Mouse (Mus musculus): ENCODE data around the gene Sntg2. TPM values are rescaled to one million over a fixed set of nuclear protein-coding genes. Genes with fewer than 3 reads are reported as not detected.

Gene Sntg2
- polyA plus RNA-seq, 1 experiment from 2014 or later: 28.3 TPM

GRCm38 (mm10) chr12:30254581-30254980 lies 118.6 kb downstream of the Sntg2 start:
- ATAC-seq: no peak
- 90% methylated on average over 10 of the region's 10 CpGs for WGBS
- H3K36me3 ChIP-seq (ENCODE audit: control insufficient read depth, insufficient read depth, low read length): no peaks in the 10 kb centered on the region
- H3K9ac ChIP-seq (ENCODE audit: low read depth, low read length): no peak overlapping the region
- H3K4me1 ChIP-seq (ENCODE audit: control insufficient read depth, insufficient read depth, low read length): no peaks in the 10 kb centered on the region
- H3K4me3 ChIP-seq (ENCODE audit: low read length): no peak overlapping the region
- no peak overlapping the region for H3K27ac ChIP-seq (ENCODE audit: low read length)
- no peaks in the 10 kb centered on the region for H3K9me3 ChIP-seq (ENCODE audit: control insufficient read depth, low read length)
- no peak overlapping the region for H3K4me2 ChIP-seq (ENCODE audit: low read depth, low read length)
- no peaks in the 10 kb centered on the region for H3K27me3 ChIP-seq (replicated peaks; ENCODE audit: control insufficient read depth, insufficient read depth, low read length)

- H3K27me3 ChIP-seq (replicated peaks; ENCODE audit: control insufficient read depth, insufficient read depth, low read length): no peaks in the 10 kb centered on the region
- ATAC-seq: no peak
- 87% methylated on average over 4 of the region's 4 CpGs for WGBS
- H3K4me3 ChIP-seq (ENCODE audit: low read length): no peak overlapping the region
- no peaks in the 10 kb centered on the region for H3K4me1 ChIP-seq (ENCODE audit: control insufficient read depth, insufficient read depth, low read length)
- H3K36me3 ChIP-seq (ENCODE audit: control insufficient read depth, insufficient read depth, low read length): no peaks in the 10 kb centered on the region
- H3K9me3 ChIP-seq (ENCODE audit: control insufficient read depth, low read length): no peaks in the 10 kb centered on the region
- H3K9ac ChIP-seq (ENCODE audit: low read depth, low read length): no peak overlapping the region
- no peak overlapping the region for H3K27ac ChIP-seq (ENCODE audit: low read length)
- H3K4me2 ChIP-seq (ENCODE audit: low read depth, low read length): no peak overlapping the region
Measured at GRCm38 (mm10) chr12:30252381-30252780, 120.8 kb downstream of the Sntg2 start.

GRCm38 (mm10) chr12:30251283-30251829 lies 121.8 kb downstream of the Sntg2 start:
- no peaks in the 10 kb centered on the region for H3K27me3 ChIP-seq (replicated peaks; ENCODE audit: control insufficient read depth, insufficient read depth, low read length)
- no peak overlapping the region for H3K9ac ChIP-seq (ENCODE audit: low read depth, low read length)
- ATAC-seq: no peak
- no peaks in the 10 kb centered on the region for H3K4me1 ChIP-seq (ENCODE audit: control insufficient read depth, insufficient read depth, low read length)
- no peaks in the 10 kb centered on the region for H3K9me3 ChIP-seq (ENCODE audit: control insufficient read depth, low read length)
- no peaks in the 10 kb centered on the region for H3K36me3 ChIP-seq (ENCODE audit: control insufficient read depth, insufficient read depth, low read length)
- 90% methylated on average over 8 of the region's 8 CpGs for WGBS
- no peak overlapping the region for H3K4me2 ChIP-seq (ENCODE audit: low read depth, low read length)
- H3K27ac ChIP-seq (ENCODE audit: low read length): no peak overlapping the region
- no peak overlapping the region for H3K4me3 ChIP-seq (ENCODE audit: low read length)

- 94% methylated on average over 3 of the region's 3 CpGs for WGBS
- Histone ChIP-seq H3K36me3 (ENCODE audit: control insufficient read depth, insufficient read depth, low read length) (no peaks in the 10 kb centered on the region), H3K9ac (ENCODE audit: low read depth, low read length) (no peak overlapping the region), H3K4me2 (ENCODE audit: low read depth, low read length) (no peak overlapping the region), H3K9me3 (ENCODE audit: control insufficient read depth, low read length) (no peaks in the 10 kb centered on the region), H3K4me3 (ENCODE audit: low read length) (no peak overlapping the region), H3K4me1 (ENCODE audit: control insufficient read depth, insufficient read depth, low read length) (no peaks in the 10 kb centered on the region), H3K27ac (ENCODE audit: low read length) (no peak overlapping the region), H3K27me3 (replicated peaks; ENCODE audit: control insufficient read depth, insufficient read depth, low read length) (no peaks in the 10 kb centered on the region)
- ATAC-seq: no peak
Measured at GRCm38 (mm10) chr12:30249068-30249467, 124.1 kb downstream of the Sntg2 start.

GRCm38 (mm10) chr12:30246286-30246945 lies 126.8 kb downstream of the Sntg2 start:
- Histone ChIP-seq H3K4me3 (ENCODE audit: low read length) (no peak overlapping the region), H3K27me3 (replicated peaks; ENCODE audit: control insufficient read depth, insufficient read depth, low read length) (no peaks in the 10 kb centered on the region), H3K9me3 (ENCODE audit: control insufficient read depth, low read length) (no peaks in the 10 kb centered on the region), H3K27ac (ENCODE audit: low read length) (no peak overlapping the region), H3K9ac (ENCODE audit: low read depth, low read length) (no peak overlapping the region), H3K4me2 (ENCODE audit: low read depth, low read length) (no peak overlapping the region), H3K4me1 (ENCODE audit: control insufficient read depth, insufficient read depth, low read length) (no peaks in the 10 kb centered on the region), H3K36me3 (ENCODE audit: control insufficient read depth, insufficient read depth, low read length) (no peaks in the 10 kb centered on the region)
- ATAC-seq: no peak
- WGBS: 76% methylated on average over 5 of the region's 5 CpGs

- H3K4me3 ChIP-seq (ENCODE audit: low read length): no peak overlapping the region
- no peaks in the 10 kb centered on the region for H3K36me3 ChIP-seq (ENCODE audit: control insufficient read depth, insufficient read depth, low read length)
- no peak for ATAC-seq
- no peak overlapping the region for H3K9ac ChIP-seq (ENCODE audit: low read depth, low read length)
- no peaks in the 10 kb centered on the region for H3K9me3 ChIP-seq (ENCODE audit: control insufficient read depth, low read length)
- H3K27ac ChIP-seq (ENCODE audit: low read length): no peak overlapping the region
- 52% methylated on average over 2 of the region's 2 CpGs for WGBS
- H3K27me3 ChIP-seq (replicated peaks; ENCODE audit: control insufficient read depth, insufficient read depth, low read length): no peaks in the 10 kb centered on the region
- H3K4me2 ChIP-seq (ENCODE audit: low read depth, low read length): no peak overlapping the region
- no peaks in the 10 kb centered on the region for H3K4me1 ChIP-seq (ENCODE audit: control insufficient read depth, insufficient read depth, low read length)
Measured at GRCm38 (mm10) chr12:30244194-30244593, 129.0 kb downstream of the Sntg2 start.

- 84% methylated on average over 3 of the region's 3 CpGs for WGBS
- no peak for ATAC-seq
- H3K4me2 ChIP-seq (ENCODE audit: low read depth, low read length): no peak overlapping the region
- H3K36me3 ChIP-seq (ENCODE audit: control insufficient read depth, insufficient read depth, low read length): no peaks in the 10 kb centered on the region
- H3K9me3 ChIP-seq (ENCODE audit: control insufficient read depth, low read length): no peaks in the 10 kb centered on the region
- no peak overlapping the region for H3K27ac ChIP-seq (ENCODE audit: low read length)
- no peaks in the 10 kb centered on the region for H3K4me1 ChIP-seq (ENCODE audit: control insufficient read depth, insufficient read depth, low read length)
- H3K4me3 ChIP-seq (ENCODE audit: low read length): no peak overlapping the region
- no peak overlapping the region for H3K9ac ChIP-seq (ENCODE audit: low read depth, low read length)
- H3K27me3 ChIP-seq (replicated peaks; ENCODE audit: control insufficient read depth, insufficient read depth, low read length): no peaks in the 10 kb centered on the region
Measured at GRCm38 (mm10) chr12:30240891-30241290, 132.3 kb downstream of the Sntg2 start.

- WGBS: 81% methylated on average over 2 of the region's 2 CpGs
- no peak overlapping the region for H3K4me2 ChIP-seq (ENCODE audit: low read depth, low read length)
- no peak for ATAC-seq
Measured at GRCm38 (mm10) chr12:30234940-30235339, 138.2 kb downstream of the Sntg2 start.

GRCm38 (mm10) chr12:30228004-30228403 lies 145.2 kb downstream of the Sntg2 start:
- no peak overlapping the region for H3K27ac ChIP-seq (ENCODE audit: low read length)
- no peak overlapping the region for H3K4me2 ChIP-seq (ENCODE audit: low read depth, low read length)
- 90% methylated on average over 4 of the region's 4 CpGs for WGBS
- no peak for ATAC-seq
- no peak overlapping the region for H3K4me3 ChIP-seq (ENCODE audit: low read length)
- no peaks in the 10 kb centered on the region for H3K36me3 ChIP-seq (ENCODE audit: control insufficient read depth, insufficient read depth, low read length)
- no peaks in the 10 kb centered on the region for H3K4me1 ChIP-seq (ENCODE audit: control insufficient read depth, insufficient read depth, low read length)
- H3K9ac ChIP-seq (ENCODE audit: low read depth, low read length): no peak overlapping the region
- no peaks in the 10 kb centered on the region for H3K27me3 ChIP-seq (replicated peaks; ENCODE audit: control insufficient read depth, insufficient read depth, low read length)
- no peaks in the 10 kb centered on the region for H3K9me3 ChIP-seq (ENCODE audit: control insufficient read depth, low read length)

More at GRCm38 (mm10) chr12:30234940-30235339, 138.2 kb downstream of the Sntg2 start:
- no peaks in the 10 kb centered on the region for H3K27me3 ChIP-seq (replicated peaks; ENCODE audit: control insufficient read depth, insufficient read depth, low read length)
- H3K4me1 ChIP-seq (ENCODE audit: control insufficient read depth, insufficient read depth, low read length): no peaks in the 10 kb centered on the region
- H3K4me3 ChIP-seq (ENCODE audit: low read length): no peak overlapping the region
- H3K27ac ChIP-seq (ENCODE audit: low read length): peak overlapping the region; percentile 33; the same call in 1 of the 2 replicates
- H3K9me3 ChIP-seq (ENCODE audit: control insufficient read depth, low read length): no peaks in the 10 kb centered on the region
- H3K36me3 ChIP-seq (ENCODE audit: control insufficient read depth, insufficient read depth, low read length): no peaks in the 10 kb centered on the region
- no peak overlapping the region for H3K9ac ChIP-seq (ENCODE audit: low read depth, low read length)

GRCm38 (mm10) chr12:30226247-30226646 lies 146.9 kb downstream of the Sntg2 start:
- Histone ChIP-seq H3K9me3 (ENCODE audit: control insufficient read depth, low read length) (no peaks in the 10 kb centered on the region), H3K36me3 (ENCODE audit: control insufficient read depth, insufficient read depth, low read length) (no peaks in the 10 kb centered on the region), H3K27me3 (replicated peaks; ENCODE audit: control insufficient read depth, insufficient read depth, low read length) (no peaks in the 10 kb centered on the region), H3K27ac (ENCODE audit: low read length) (no peak overlapping the region), H3K4me2 (ENCODE audit: low read depth, low read length) (no peak overlapping the region), H3K4me3 (ENCODE audit: low read length) (no peak overlapping the region), H3K9ac (ENCODE audit: low read depth, low read length) (no peak overlapping the region), H3K4me1 (ENCODE audit: control insufficient read depth, insufficient read depth, low read length) (no peaks in the 10 kb centered on the region)
- ATAC-seq: no peak
- 66% methylated on average over 5 of the region's 5 CpGs for WGBS
